Mouse (Mus musculus): Measurements from ENCODE around the gene Synpo2l.

- no peak for TF ChIP-seq CTCF (IDR thresholded peaks at IDR 0.05; ENCODE audit: extremely low read depth, insufficient read depth, low read length)
- peak; percentile 72 for TF ChIP-seq POLR2A (IDR thresholded peaks at IDR 0.05; ENCODE audit: extremely low read depth, insufficient read depth, low read length)
Observed at GRCm38 (mm10) chr14:20694884-20695760, 27.0 kb upstream of the Synpo2l start, which contains the start of gene Fut11.
